Mouse (Mus musculus) mammary gland, adult 2 months (tissue): ENCODE data around the gene Cd53. TPM values are rescaled to one million over a fixed set of nuclear protein-coding genes. Genes with fewer than 3 reads are reported as not detected.

Experiments used
- polyA plus RNA-seq: library from polyadenylated mRNA; depleted of rRNA; stranded (reverse); fragments of >200 nt; gene quantifications from 2 replicates; pipeline ENCODE4 v1.2.3, GENCODE M21; 2012; ENCODE audit warnings: low replicate concordance; rRNA removed

The Cd53 gene
- 39.0 and 81.1 TPM in 2 replicates for polyA plus RNA-seq

DNA sequence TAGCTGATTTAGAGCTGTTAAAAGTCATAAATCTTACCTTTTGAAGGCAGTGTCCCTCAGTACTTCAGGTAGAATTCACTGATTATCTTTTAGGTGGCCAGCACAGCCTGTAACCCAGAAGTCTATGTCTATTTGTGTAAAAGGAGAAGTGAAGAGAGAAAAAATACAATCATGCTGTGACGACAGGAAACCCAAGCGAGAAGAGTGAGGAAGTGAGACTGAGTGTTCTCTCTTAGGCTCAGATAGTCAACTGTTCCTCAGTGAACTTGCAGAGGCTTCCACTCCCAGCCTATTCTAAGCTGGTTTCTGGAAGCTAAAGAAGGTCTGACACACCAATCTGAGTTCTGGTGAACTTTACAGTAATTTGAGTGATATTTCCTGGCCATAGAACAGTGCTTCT lies at the start of gene Cd53:
Gene Cd53, minus strand, starts transcription at position 220 of the 400 bp plus-strand sequence.

DNA sequence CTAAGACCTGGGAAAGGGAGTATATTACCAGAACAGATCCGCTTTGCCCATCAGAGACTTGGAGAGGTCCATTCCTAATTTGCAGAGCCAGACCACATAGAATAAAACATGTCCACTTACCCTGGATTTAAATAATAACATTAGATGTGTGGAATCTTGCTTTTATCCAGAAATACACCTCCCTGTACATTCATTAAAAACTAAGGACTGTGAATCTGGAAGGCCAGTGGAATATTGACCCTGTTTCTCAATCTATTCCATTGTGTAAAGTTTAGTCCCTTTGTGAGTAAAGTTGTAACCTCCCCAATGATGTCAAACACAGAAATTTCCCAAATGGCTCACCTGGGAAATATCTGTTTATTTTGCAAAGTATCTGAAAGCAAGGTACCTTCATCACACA lies 36.2 kb upstream of the Cd53 start, which contains the start of gene Olfr266:
Gene Olfr266, minus strand, starts transcription at position 101 of the 400 bp plus-strand sequence.

Other genes starting within 250 kb of the Cd53 start
- gene Dram2, start 242.4 kb downstream of the Cd53 start, polyA plus RNA-seq = 23.3 and 106 TPM in 2 replicates
- gene Cept1, start 242.3 kb downstream of the Cd53 start, polyA plus RNA-seq = 10.5 and 31.1 TPM in 2 replicates
- 1.4 and 3.4 TPM in 2 replicates for gene Lrif1, start 105.2 kb downstream of the Cd53 start, polyA plus RNA-seq
- not detected in 2 replicates for gene Olfr266, start 36.1 kb upstream of the Cd53 start, polyA plus RNA-seq
- 8.1 and 19.9 TPM in 2 replicates for gene Kcna3, start 246.0 kb upstream of the Cd53 start, polyA plus RNA-seq